Mouse (Mus musculus) midbrain, embryonic 16.5 days (tissue): ENCODE data around the gene Phf21b. TPM values are rescaled to one million over a fixed set of nuclear protein-coding genes. Genes with fewer than 3 reads are reported as not detected.
"Not testable (repeated sequence)": the region's sequence is repeated elsewhere in the genome, so short reads cannot be mapped to it uniquely, and the experiment has no call there.

Experiments used
- ATAC-seq: fragments of 200-750 bp; cut with Nextera tagmentation; 2 replicates; pipeline ENCODE4 v1.8.0; 2017; ENCODE audit warnings: moderate TSS enrichment
- H3K27ac ChIP-seq: fragments of 300-500 bp; sonication (generic); 2 replicates; pipeline ENCODE4 v1.5.1; 2014; ENCODE audit warnings: mild to moderate bottlenecking, low read length, mixed read lengths
- H3K27me3 ChIP-seq: fragments of 300-500 bp; sonication (generic); 2 replicates; pipeline ENCODE4 v1.6.1; 2014; ENCODE audit warnings: low read depth, low read length, mixed read lengths; ENCODE audit not compliant: control insufficient read depth, insufficient read depth
- H3K36me3 ChIP-seq: fragments of 300-500 bp; sonication (generic); 2 replicates; pipeline ENCODE4 v1.6.1; 2014; ENCODE audit warnings: mild to moderate bottlenecking, low read length, moderate library complexity, mixed read lengths; ENCODE audit not compliant: control insufficient read depth, insufficient read depth
- H3K4me1 ChIP-seq: fragments of 300-500 bp; sonication (generic); 2 replicates; pipeline ENCODE4 v1.6.1; 2014; ENCODE audit warnings: mild to moderate bottlenecking, low read length, mixed read lengths; ENCODE audit not compliant: control insufficient read depth, insufficient read depth
- H3K4me2 ChIP-seq: fragments of 300-500 bp; sonication (generic); 2 replicates; pipeline ENCODE4 v1.6.1; 2014; ENCODE audit warnings: mild to moderate bottlenecking, low read length, mixed read lengths
- H3K4me3 ChIP-seq: fragments of 300-500 bp; sonication (generic); 2 replicates; pipeline ENCODE4 v1.5.1; 2014; ENCODE audit warnings: low read depth, mild to moderate bottlenecking, low read length, moderate library complexity, mixed read lengths
- H3K9ac ChIP-seq: fragments of 300-500 bp; sonication (generic); 2 replicates; pipeline ENCODE4 v1.6.1; 2014; ENCODE audit warnings: low read depth, low read length, mixed read lengths
- H3K9me3 ChIP-seq: fragments of 300-500 bp; sonication (generic); replicated peaks from 2 replicates; pipeline ENCODE4 v1.6.1; 2014; ENCODE audit warnings: mild to moderate bottlenecking, low read length, mixed read lengths; ENCODE audit not compliant: control insufficient read depth, poor library complexity, severe bottlenecking
- WGBS: fragments of 180-500 bp; shearing (Covaris S2); extraction: QIAGEN DNeasy Blood & Tissue Kit; methylation state at CpG from one replicate; pipeline ENCODE4 v1.1.7; 2014; 5-methylcytosine and 5-hydroxymethylcytosine counted together
- polyA plus RNA-seq: library from polyadenylated mRNA; unstranded; fragments of >200 nt; fragmentation: Nextera tagmentation; extraction: Ambion mirVana; gene quantifications from 2 replicates; pipeline ENCODE4 v1.2.1, GENCODE M21; 2015

The Phf21b gene
- polyA plus RNA-seq, 1 experiment from 2014 or later = 3.5 TPM

- peak overlapping the region; percentile 24; the same call in 1 of the 2 replicates for H3K9ac ChIP-seq
- 0 out of 2 replicates have a peak overlapping the region, but pooled peaks have one; percentile 11 for H3K27ac ChIP-seq
- peak overlapping the region; percentile 39 for H3K4me2 ChIP-seq
- H3K4me3 ChIP-seq = no peak overlapping the region
- no peaks in the 10 kb centered on the region for H3K36me3 ChIP-seq
- no peaks in the 10 kb centered on the region for H3K9me3 ChIP-seq
- 7% methylated on average over 20 of the region's 20 CpGs for WGBS
- H3K27me3 ChIP-seq = no peaks in the 10 kb centered on the region
- ATAC-seq = no peak
- peaks cover 12% of the 10 kb centered on the region for H3K4me1 ChIP-seq
Measured at GRCm38 (mm10) chr15:84775421-84776174, 80.3 kb downstream of the Phf21b start.

DNA sequence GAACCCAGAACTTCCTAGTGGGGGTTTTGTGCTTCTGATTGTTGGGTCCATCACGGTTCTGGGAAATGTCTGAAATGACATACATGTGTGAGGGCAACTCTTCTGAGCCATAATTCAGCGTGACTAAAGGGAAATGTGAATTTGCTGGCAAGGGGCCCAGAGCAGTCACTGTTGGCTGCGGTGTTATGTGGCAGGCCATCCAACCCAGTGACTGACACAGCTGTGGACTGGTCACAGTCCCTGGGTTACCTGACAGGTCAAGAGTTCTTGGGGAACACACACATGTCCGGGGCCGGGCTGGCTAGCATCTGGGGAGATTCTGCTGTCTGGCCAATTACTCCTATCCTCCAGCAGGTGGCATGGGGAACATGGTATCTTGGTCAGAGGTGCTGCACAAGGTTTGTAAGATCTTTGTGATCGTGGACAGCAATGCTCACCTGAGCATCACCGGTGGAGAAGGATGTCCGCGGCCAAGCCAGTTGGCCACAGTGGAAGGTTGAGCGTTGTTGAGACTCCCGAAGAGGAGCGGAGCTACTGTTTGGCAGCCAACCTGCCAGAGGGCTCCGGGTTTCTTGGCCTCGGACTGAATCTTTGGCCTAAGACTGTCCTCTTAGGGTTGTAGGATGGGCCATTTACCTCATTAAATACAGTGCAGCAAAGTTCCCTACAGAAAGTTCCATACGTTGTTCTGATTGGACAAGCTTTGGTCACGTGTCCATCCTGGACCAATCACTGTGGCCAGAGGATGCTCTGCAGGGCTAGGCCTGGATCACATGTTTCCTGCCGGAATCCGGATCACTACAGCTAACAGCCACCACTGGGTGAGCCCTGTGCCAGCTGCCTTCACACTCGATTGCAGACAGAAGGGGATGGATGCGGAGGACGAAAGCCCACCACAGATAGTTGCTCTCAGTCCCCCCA lies 83.4 kb downstream of the Phf21b start:
- peaks cover 12% of the 10 kb centered on the region for H3K4me1 ChIP-seq
- no peaks in the 10 kb centered on the region for H3K27me3 ChIP-seq
- no peak overlapping the region for H3K9ac ChIP-seq
- H3K36me3 ChIP-seq = no peaks in the 10 kb centered on the region
- H3K4me3 ChIP-seq = no peak overlapping the region
- WGBS = 74% methylated on average over 21 of the region's 21 CpGs
- H3K4me2 ChIP-seq = no peak overlapping the region
- H3K27ac ChIP-seq = no peak overlapping the region
- 0 out of 2 replicates have a peak, but pooled peaks have one; percentile 38 for ATAC-seq
- no peaks in the 10 kb centered on the region for H3K9me3 ChIP-seq

DNA sequence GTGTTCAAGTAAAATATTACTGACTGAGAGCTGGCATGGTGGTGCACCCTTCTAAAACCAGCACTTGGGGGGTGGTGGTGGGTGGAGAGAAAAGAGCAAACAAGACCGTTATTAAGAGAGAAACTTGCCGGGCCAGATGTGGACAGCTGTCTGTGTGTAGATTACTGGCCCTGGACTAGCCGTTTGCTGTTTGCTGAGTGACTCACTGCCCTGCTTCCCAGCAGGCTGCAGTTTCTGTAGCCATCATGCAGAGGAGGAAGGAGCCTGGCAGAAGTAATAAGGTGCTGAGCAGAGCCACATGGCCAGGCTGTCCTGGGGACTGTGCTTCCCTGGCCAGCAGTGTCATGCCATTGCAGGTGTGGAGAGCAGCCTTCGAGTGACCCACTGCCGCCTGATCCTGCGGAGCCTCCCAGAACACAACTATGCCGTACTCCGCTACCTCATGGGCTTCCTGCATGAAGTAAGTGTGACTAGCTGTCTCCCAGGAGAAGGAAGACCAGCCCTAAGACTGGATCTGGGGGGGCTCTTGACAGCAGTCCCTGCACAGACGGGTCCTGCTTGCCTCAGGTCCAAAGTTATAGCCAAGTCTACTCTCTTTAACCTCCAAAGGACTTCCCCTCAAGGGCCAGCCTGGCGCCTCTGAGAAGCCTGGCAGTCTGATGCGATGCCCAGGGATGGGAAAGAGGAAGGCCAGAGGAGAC lies 86.1 kb downstream of the Phf21b start:
- ATAC-seq = no peak
- Histone ChIP-seq H3K9ac (no peak overlapping the region), H3K4me3 (no peak overlapping the region), H3K36me3 (no peaks in the 10 kb centered on the region), H3K27me3 (no peaks in the 10 kb centered on the region), H3K4me2 (no peak overlapping the region), H3K9me3 (no peaks in the 10 kb centered on the region), H3K27ac (no peak overlapping the region), H3K4me1 (peaks cover 4% of the 10 kb centered on the region)
- 83% methylated on average over 11 of the region's 11 CpGs for WGBS

DNA sequence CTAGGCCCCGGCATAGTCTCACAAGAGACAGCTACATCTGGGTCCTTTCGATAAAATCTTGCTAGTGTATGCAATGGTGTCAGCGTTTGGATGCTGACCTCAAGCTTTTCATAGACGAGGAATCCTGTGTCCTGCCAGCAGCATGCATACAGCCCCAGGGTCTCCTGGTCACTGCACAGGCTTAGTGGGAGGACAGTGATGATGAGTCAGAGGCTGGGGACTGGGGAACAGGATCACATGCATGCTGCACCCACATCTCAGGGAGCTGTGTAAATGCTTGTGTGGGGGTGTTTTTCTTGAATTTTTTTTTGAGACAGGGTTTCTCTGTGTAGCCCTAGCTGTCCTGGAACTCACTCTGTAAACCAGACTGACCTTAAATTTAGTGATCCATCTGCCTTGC lies 87.3 kb downstream of the Phf21b start:
- H3K27me3 ChIP-seq, H3K9me3 ChIP-seq, H3K9ac ChIP-seq, H3K36me3 ChIP-seq, ATAC-seq, H3K27ac ChIP-seq, H3K4me1 ChIP-seq, H3K4me2 ChIP-seq, H3K4me3 ChIP-seq: not testable (repeated sequence)
- WGBS = 76% methylated on average over 3 of the region's 4 CpGs

GRCm38 (mm10) chr15:84766621-84767020 lies 89.2 kb downstream of the Phf21b start:
- WGBS = 45% methylated on average over 10 of the region's 10 CpGs
- Histone ChIP-seq H3K9ac (no peak overlapping the region), H3K9me3 (no peaks in the 10 kb centered on the region), H3K4me2 (no peak overlapping the region), H3K4me3 (no peak overlapping the region), H3K27me3 (no peaks in the 10 kb centered on the region; the same call in 1 of the 2 replicates), H3K27ac (no peak overlapping the region), H3K36me3 (no peaks in the 10 kb centered on the region), H3K4me1 (peaks cover 3% of the 10 kb centered on the region; the same call in 1 of the 2 replicates)
- ATAC-seq = no peak

GRCm38 (mm10) chr15:84763423-84763812 lies 92.4 kb downstream of the Phf21b start:
- Histone ChIP-seq H3K36me3 (no peaks in the 10 kb centered on the region), H3K4me1 (peaks cover 3% of the 10 kb centered on the region; the same call in 1 of the 2 replicates), H3K4me2 (no peak overlapping the region), H3K9me3 (no peaks in the 10 kb centered on the region), H3K9ac (no peak overlapping the region), H3K27ac (no peak overlapping the region), H3K4me3 (no peak overlapping the region), H3K27me3 (no peaks in the 10 kb centered on the region; the same call in 1 of the 2 replicates)
- 15% methylated on average over 7 of the region's 7 CpGs for WGBS
- ATAC-seq = no peak

DNA sequence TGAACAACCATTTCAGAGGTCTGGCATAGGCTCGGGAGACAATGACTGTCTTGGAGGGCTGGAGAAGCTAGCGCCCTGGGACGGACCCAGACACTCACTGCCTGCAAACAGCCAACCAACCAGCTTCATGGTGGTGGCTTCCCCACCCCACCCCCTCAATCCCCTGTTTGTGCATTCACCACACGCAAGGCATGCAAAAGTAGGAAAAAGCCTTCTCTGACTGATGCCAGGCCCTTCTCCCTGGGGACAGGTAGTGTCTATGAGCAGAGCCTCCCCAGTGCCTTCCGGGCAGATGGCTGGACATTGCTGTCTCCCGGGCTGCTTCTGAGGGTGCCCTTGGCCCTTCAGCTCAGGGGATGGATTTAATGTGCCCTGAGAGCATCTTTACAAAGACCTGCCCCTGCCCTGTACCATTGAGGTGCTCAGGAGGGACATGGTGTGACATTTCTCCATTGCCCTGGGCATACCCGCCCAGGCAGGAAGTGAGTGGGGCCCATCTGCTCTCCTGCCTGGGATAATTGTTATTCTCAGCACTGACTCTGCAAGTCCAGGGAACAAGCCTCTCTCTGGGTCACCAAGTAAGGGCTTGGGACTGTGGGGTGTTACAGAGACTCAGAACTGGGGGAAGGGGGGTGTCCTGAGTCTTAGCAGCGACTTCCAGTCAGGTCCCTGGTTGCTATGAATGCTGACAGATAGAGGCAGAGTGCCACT lies 93.0 kb downstream of the Phf21b start:
- H3K9me3 ChIP-seq = no peaks in the 10 kb centered on the region
- peaks cover 3% of the 10 kb centered on the region; the same call in 1 of the 2 replicates for H3K4me1 ChIP-seq
- no peak; the same call in 1 of the 2 replicates for ATAC-seq
- H3K36me3 ChIP-seq = no peaks in the 10 kb centered on the region
- H3K9ac ChIP-seq = no peak overlapping the region
- no peaks in the 10 kb centered on the region; the same call in 1 of the 2 replicates for H3K27me3 ChIP-seq
- no peak overlapping the region for H3K4me2 ChIP-seq
- WGBS = 35% methylated on average over 8 of the region's 8 CpGs
- H3K4me3 ChIP-seq = no peak overlapping the region
- no peak overlapping the region for H3K27ac ChIP-seq

DNA sequence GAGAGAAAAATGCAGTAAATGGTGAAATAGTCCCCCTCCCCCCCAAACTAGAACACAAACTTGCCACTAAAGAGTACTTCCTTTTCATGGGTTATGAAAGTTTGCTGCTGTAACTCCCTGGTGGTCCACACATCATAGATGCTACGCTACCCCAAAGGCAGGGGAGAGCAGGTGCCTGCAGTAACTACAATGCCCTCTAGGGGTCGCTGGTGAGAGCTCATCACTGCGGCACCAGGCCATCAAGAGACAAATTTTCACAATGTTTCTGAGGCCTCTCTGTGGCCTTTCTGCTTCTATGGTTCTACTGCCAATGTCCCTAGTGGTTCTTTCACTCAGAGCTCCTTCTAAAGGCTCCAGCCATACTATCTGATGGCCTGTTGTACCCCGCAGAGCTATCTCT lies 97.4 kb downstream of the Phf21b start:
- no peak for ATAC-seq
- no peak overlapping the region for H3K27ac ChIP-seq
- WGBS = 33% methylated on average over 4 of the region's 4 CpGs
- no peak overlapping the region for H3K4me2 ChIP-seq
- peaks cover 17% of the 10 kb centered on the region for H3K4me1 ChIP-seq
- H3K9me3 ChIP-seq = no peaks in the 10 kb centered on the region
- no peak overlapping the region for H3K9ac ChIP-seq
- H3K27me3 ChIP-seq = no peaks in the 10 kb centered on the region
- no peaks in the 10 kb centered on the region for H3K36me3 ChIP-seq
- H3K4me3 ChIP-seq = no peak overlapping the region
